Mouse (Mus musculus): ENCODE results near the gene Wfdc16.
"Not testable (repeated sequence)": the region's sequence is repeated elsewhere in the genome, so short reads cannot be mapped to it uniquely, and the experiment has no call there.

Gene Wfdc16

GRCm38 (mm10) chr2:164593494-164593893, 45.1 kb downstream of the Wfdc16 start, which contains the start of gene Eppin:
Gene Eppin (minus strand): TSS chr2:164593594.
- DNase-seq, result no peak

- no peak for DNase-seq
These were observed 46.6 kb downstream of the Wfdc16 start for GRCm38 (mm10) chr2:164592014-164592413.

GRCm38 (mm10) chr2:164585025-164585725, 53.4 kb downstream of the Wfdc16 start, which contains the start of gene Wfdc6a:
Gene Wfdc6a (minus strand): TSS chr2:164585447.
- DNase-seq, result not testable (repeated sequence)
